Mouse (Mus musculus): ENCODE measurements around the gene Cpsf2. TPM values are rescaled to one million over a fixed set of nuclear protein-coding genes. Genes with fewer than 3 reads are reported as not detected.
A peak's percentile ranks its signal among the peaks of the same experiment; 100 is the strongest.

Cpsf2 gene
- polyA plus RNA-seq, 1 experiment from 2014 or later, result 33.7 TPM

DNA sequence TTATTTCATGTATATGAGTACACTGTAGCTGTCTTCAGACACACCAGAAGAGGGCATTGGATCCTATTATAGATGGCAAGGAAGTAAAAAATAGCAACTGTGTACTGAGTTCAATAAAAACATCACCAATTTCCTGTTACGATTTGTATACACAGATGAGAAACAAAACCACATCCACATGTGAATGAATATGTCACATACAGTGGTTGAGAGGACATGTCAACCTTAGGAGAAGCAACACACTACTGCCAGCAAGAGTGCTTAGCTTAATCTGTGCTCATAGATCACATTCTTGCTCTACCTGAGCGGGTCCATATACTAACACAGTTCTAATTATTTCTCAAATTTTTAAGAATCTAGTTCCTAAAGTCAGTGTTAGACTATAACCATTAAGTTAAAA is 4.5 kb upstream of the Cpsf2 start:
- Histone ChIP-seq H3K27ac (replicated peaks) (no peak overlapping the region), H3K27me3 (no peaks in the 10 kb centered on the region), H3K9ac (replicated peaks) (no peak overlapping the region), H3K4me1 (peaks cover 10% of the 10 kb centered on the region), H3K4me3 (no peak overlapping the region), H3K36me3 (peaks cover 31% of the 10 kb centered on the region), H3K4me2 (replicated peaks) (no peak overlapping the region), H3K9me3 (no peaks in the 10 kb centered on the region)
- ATAC-seq (replicated peaks), result no peak
- 94% methylated on average over 2 of the region's 2 CpGs for WGBS

- Histone ChIP-seq H3K9me3 (no peaks in the 10 kb centered on the region), H3K9ac (replicated peaks) (no peak overlapping the region), H3K4me3 (no peak overlapping the region), H3K4me1 (peaks cover 18% of the 10 kb centered on the region), H3K27ac (replicated peaks) (no peak overlapping the region), H3K4me2 (replicated peaks) (no peak overlapping the region), H3K36me3 (peaks cover 24% of the 10 kb centered on the region), H3K27me3 (no peaks in the 10 kb centered on the region)
- ATAC-seq (replicated peaks), result no peak
- 97% methylated on average over 3 of the region's 3 CpGs for WGBS
These were observed 3.6 kb upstream of the Cpsf2 start for GRCm38 (mm10) chr12:101972230-101972629.

DNA sequence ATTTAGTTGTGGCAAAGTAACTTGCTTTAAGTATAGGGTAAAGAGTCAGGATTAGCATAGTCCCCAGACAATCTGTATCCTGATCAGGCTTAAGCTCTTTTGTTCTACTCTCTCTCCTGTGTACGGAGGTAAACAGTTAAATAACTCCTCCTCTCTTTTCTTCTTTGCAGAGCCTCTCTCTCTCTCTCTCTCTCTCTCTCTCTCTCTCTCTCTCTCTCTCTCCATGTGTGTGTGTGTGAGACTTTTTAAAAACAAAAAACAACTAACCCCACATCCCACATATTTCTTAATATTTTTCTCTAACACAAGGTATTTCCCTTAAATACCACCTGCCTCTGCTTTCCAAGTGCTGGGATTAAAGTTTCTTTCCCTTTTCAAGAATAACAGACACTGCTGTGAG is 1.2 kb upstream of the Cpsf2 start:
- peaks cover 23% of the 10 kb centered on the region for H3K4me1 ChIP-seq
- H3K36me3 ChIP-seq, result peaks cover 6% of the 10 kb centered on the region; the same call in 1 of the 2 replicates
- no peaks in the 10 kb centered on the region for H3K9me3 ChIP-seq
- peak overlapping the region; percentile 95; the same call in 1 of the 2 replicates for H3K27ac ChIP-seq (replicated peaks)
- peak overlapping the region; percentile 92 for H3K9ac ChIP-seq (replicated peaks)
- peak overlapping the region; percentile 94 for H3K4me3 ChIP-seq
- peak overlapping the region; percentile 71 for H3K4me2 ChIP-seq (replicated peaks)
- no peaks in the 10 kb centered on the region for H3K27me3 ChIP-seq
- ATAC-seq (replicated peaks), result no peak
- WGBS, result 0% methylated on average over 1 of the region's 1 CpGs

GRCm38 (mm10) chr12:101975167-101975600 is 604 bp upstream of the Cpsf2 start:
- no peaks in the 10 kb centered on the region for H3K9me3 ChIP-seq
- H3K27ac ChIP-seq (replicated peaks), result peak overlapping the region; percentile 95
- no peaks in the 10 kb centered on the region for H3K27me3 ChIP-seq
- no peak for ATAC-seq (replicated peaks)
- H3K4me2 ChIP-seq (replicated peaks), result peak overlapping the region; percentile 71
- H3K4me3 ChIP-seq, result peak overlapping the region; percentile 94
- H3K9ac ChIP-seq (replicated peaks), result peak overlapping the region; percentile 92
- 0 out of 2 replicates have a peak, but pooled peaks cover 2% of the 10 kb centered on the region for H3K36me3 ChIP-seq
- under 1% methylated on average over 23 of the region's 23 CpGs for WGBS
- peaks cover 23% of the 10 kb centered on the region for H3K4me1 ChIP-seq

- no peaks in the 10 kb centered on the region for H3K27me3 ChIP-seq
- peak overlapping the region; percentile 94 for H3K4me3 ChIP-seq
- no peaks in the 10 kb centered on the region for H3K9me3 ChIP-seq
- 12% methylated on average over 13 of the region's 13 CpGs for WGBS
- peaks cover 23% of the 10 kb centered on the region for H3K4me1 ChIP-seq
- peak overlapping the region; percentile 92 for H3K9ac ChIP-seq (replicated peaks)
- H3K4me2 ChIP-seq (replicated peaks), result peak overlapping the region; percentile 71
- H3K36me3 ChIP-seq, result no peaks in the 10 kb centered on the region; the same call in 1 of the 2 replicates
- ATAC-seq (replicated peaks), result no peak
- H3K27ac ChIP-seq (replicated peaks), result 0 out of 2 replicates have a peak overlapping the region, but pooled peaks have one; percentile 95
These were observed 1.0 kb downstream of the Cpsf2 start for GRCm38 (mm10) chr12:101976651-101977403.

DNA sequence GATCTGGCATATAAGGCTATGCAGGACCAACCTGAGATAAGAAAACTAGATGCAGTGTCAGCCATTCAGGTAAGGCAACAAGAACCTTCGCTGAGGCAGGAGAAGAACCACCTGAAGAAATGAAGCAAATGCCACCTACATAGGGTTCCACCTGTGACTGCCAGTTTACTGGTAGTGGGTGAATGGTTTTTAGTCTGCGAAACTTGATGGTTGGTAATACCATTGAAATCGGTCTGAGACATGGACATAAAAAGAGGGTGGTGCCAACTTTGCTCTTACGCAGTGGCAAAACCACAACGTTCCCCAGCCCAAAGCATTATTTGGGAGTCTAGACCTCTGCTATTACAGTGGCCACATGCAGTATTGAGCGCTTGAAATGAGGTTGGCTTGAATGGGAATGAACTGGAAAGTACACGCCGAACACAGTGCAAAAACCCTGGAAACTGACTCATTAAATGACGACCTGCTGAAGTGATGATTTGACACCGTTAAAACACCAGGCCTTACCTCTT is 1.7 kb downstream of the Cpsf2 start:
- Histone ChIP-seq H3K27ac (replicated peaks) (no peak overlapping the region), H3K36me3 (peaks cover 2% of the 10 kb centered on the region; the same call in 1 of the 2 replicates), H3K27me3 (no peaks in the 10 kb centered on the region), H3K4me2 (replicated peaks) (no peak overlapping the region), H3K4me3 (no peak overlapping the region), H3K9me3 (no peaks in the 10 kb centered on the region), H3K4me1 (peaks cover 23% of the 10 kb centered on the region), H3K9ac (replicated peaks) (no peak overlapping the region)
- no peak for ATAC-seq (replicated peaks)
- WGBS, result 92% methylated on average over 10 of the region's 10 CpGs

DNA sequence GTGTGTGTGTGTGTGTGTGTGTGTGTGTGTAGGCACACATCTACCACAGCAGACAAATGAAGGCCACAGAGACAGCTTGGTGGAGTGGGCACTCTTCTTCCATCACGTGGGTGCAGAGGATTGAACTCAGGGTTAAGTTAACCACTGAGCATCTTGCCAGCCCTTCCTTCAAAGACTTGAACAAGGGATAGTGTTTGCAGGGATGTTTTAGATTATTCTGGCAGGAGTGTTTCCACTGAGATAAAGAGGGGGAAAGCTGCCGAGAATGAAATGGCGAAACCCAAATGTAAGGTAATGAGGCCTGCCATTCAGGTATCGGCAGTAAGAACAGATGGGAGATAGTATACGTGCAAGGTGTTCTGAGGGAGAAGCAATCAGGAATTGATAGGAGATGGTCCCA is 2.4 kb downstream of the Cpsf2 start:
- H3K36me3 ChIP-seq, result peaks cover 8% of the 10 kb centered on the region
- 90% methylated on average over 5 of the region's 5 CpGs for WGBS
- H3K9ac ChIP-seq (replicated peaks), result no peak overlapping the region
- no peaks in the 10 kb centered on the region for H3K9me3 ChIP-seq
- no peak for ATAC-seq (replicated peaks)
- peaks cover 23% of the 10 kb centered on the region for H3K4me1 ChIP-seq
- no peak overlapping the region for H3K27ac ChIP-seq (replicated peaks)
- no peak overlapping the region for H3K4me3 ChIP-seq
- no peaks in the 10 kb centered on the region for H3K27me3 ChIP-seq
- H3K4me2 ChIP-seq (replicated peaks), result no peak overlapping the region

DNA sequence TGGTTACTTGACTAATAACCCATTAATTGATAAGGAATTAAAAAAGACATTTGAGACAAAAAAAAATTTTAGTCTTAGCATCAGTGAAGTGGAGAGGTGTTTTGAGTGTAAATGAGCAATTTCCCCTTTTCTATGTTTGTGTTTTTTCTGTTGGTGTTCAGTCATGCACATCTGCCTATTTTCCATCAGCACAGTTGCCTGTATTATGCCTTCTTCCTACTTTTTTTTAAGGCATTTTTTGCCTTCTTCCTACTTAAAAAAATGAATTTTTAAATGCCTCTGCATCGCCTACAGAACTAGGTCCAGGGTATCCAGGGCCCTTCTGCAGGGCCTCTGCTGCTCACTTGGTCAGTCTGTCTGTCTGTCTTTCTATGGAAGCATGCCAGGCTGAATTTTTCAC is 2.8 kb downstream of the Cpsf2 start:
- Histone ChIP-seq H3K36me3 (peaks cover 12% of the 10 kb centered on the region), H3K9me3 (no peaks in the 10 kb centered on the region), H3K4me1 (peaks cover 23% of the 10 kb centered on the region), H3K27ac (replicated peaks) (no peak overlapping the region), H3K4me3 (no peak overlapping the region), H3K9ac (replicated peaks) (no peak overlapping the region), H3K27me3 (no peaks in the 10 kb centered on the region), H3K4me2 (replicated peaks) (no peak overlapping the region)
- 94% methylated on average over 1 of the region's 1 CpGs for WGBS
- no peak for ATAC-seq (replicated peaks)

GRCm38 (mm10) chr12:101979213-101979750 is 3.5 kb downstream of the Cpsf2 start:
- WGBS, result 93% methylated on average over 8 of the region's 8 CpGs
- no peak overlapping the region for H3K4me3 ChIP-seq
- H3K4me2 ChIP-seq (replicated peaks), result no peak overlapping the region
- peaks cover 20% of the 10 kb centered on the region for H3K4me1 ChIP-seq
- ATAC-seq (replicated peaks), result no peak
- H3K27me3 ChIP-seq, result no peaks in the 10 kb centered on the region
- peaks cover 18% of the 10 kb centered on the region for H3K36me3 ChIP-seq
- no peak overlapping the region for H3K27ac ChIP-seq (replicated peaks)
- no peaks in the 10 kb centered on the region for H3K9me3 ChIP-seq
- no peak overlapping the region for H3K9ac ChIP-seq (replicated peaks)

DNA sequence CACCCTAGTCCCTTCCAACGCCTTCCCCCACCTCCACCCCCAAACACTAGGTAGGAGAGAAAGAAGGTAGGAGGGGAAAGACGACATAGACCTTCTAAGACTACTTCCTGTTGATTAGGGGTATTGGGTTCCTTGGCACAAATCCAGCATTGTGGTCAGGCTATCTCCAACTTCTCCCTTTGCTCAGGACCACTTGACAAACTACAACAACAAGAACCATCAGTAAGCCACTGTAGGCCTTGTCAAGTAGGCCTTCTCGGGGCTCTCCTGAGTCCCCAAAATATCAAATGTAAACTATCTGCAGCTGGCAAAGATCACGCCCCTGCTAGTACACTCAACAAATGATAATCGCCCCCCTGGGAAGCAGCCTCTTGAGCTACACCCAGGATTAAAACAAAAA is 4.5 kb downstream of the Cpsf2 start:
- Histone ChIP-seq H3K4me1 (peaks cover 13% of the 10 kb centered on the region), H3K9ac (replicated peaks) (no peak overlapping the region), H3K9me3 (no peaks in the 10 kb centered on the region), H3K4me3 (no peak overlapping the region), H3K36me3 (peaks cover 24% of the 10 kb centered on the region), H3K4me2 (replicated peaks) (no peak overlapping the region), H3K27ac (replicated peaks) (no peak overlapping the region), H3K27me3 (no peaks in the 10 kb centered on the region)
- 77% methylated on average over 5 of the region's 5 CpGs for WGBS
- ATAC-seq (replicated peaks), result no peak

GRCm38 (mm10) chr12:101981559-101981958 is 5.8 kb downstream of the Cpsf2 start:
- Histone ChIP-seq H3K4me3 (no peak overlapping the region), H3K27me3 (no peaks in the 10 kb centered on the region), H3K9ac (replicated peaks) (no peak overlapping the region), H3K9me3 (no peaks in the 10 kb centered on the region), H3K27ac (replicated peaks) (no peak overlapping the region), H3K36me3 (peaks cover 29% of the 10 kb centered on the region), H3K4me2 (replicated peaks) (no peak overlapping the region), H3K4me1 (peaks cover 11% of the 10 kb centered on the region)
- 95% methylated on average over 2 of the region's 2 CpGs for WGBS
- no peak for ATAC-seq (replicated peaks)

DNA sequence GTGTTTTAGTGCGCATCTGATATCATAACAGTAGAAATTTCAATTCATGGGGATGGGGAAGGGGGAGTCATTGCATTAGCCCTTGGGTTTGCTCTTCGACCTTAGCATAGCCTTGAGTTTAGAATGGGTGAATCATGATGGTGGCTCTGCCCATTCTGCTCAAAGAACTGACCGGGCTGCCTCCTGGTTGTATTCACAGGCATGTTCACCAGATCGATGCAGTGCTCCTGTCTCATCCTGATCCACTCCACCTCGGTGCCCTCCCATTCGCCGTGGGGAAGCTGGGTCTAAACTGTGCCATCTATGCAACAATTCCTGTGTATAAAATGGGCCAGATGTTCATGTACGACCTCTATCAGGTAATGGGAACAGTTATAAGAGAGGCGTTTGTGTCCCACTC is 7.2 kb downstream of the Cpsf2 start:
- WGBS, result 92% methylated on average over 9 of the region's 9 CpGs
- no peaks in the 10 kb centered on the region for H3K4me1 ChIP-seq
- H3K4me3 ChIP-seq, result no peak overlapping the region
- no peak for ATAC-seq (replicated peaks)
- H3K27me3 ChIP-seq, result no peaks in the 10 kb centered on the region
- H3K27ac ChIP-seq (replicated peaks), result no peak overlapping the region
- peaks cover 39% of the 10 kb centered on the region for H3K36me3 ChIP-seq
- no peaks in the 10 kb centered on the region for H3K9me3 ChIP-seq
- no peak overlapping the region for H3K4me2 ChIP-seq (replicated peaks)
- no peak overlapping the region for H3K9ac ChIP-seq (replicated peaks)
